Mouse (Mus musculus): ENCODE measurements around the gene H2-DMb2. TPM values are rescaled to one million over a fixed set of nuclear protein-coding genes. Genes with fewer than 3 reads are reported as not detected.
A peak's percentile ranks its signal among the peaks of the same experiment; 100 is the strongest.

The H2-DMb2 gene
- total RNA-seq (2014; fragmentation: Nextera tagmentation) (3.2 and 3.6 TPM in 2 replicates), total RNA-seq (2017) (3.8 and 7.1 TPM in 2 replicates)

GRCm38 (mm10) chr17:34143033-34143432 is at the start of gene H2-DMb2:
Gene H2-DMb2 (plus strand): TSS chr17:34143307.
- peak; percentile 90 for ATAC-seq (replicated peaks; ENCODE audit: poor library complexity, severe bottlenecking)

GRCm38 (mm10) chr17:34094283-34095035 is 48.6 kb upstream of the H2-DMb2 start:
- no peak for ATAC-seq (replicated peaks; ENCODE audit: poor library complexity, severe bottlenecking)

GRCm38 (mm10) chr17:34096497-34097010 is 46.6 kb upstream of the H2-DMb2 start:
- ATAC-seq (replicated peaks; ENCODE audit: poor library complexity, severe bottlenecking) = peak; percentile 21; the same call in 1 of the 2 replicates

- peak; percentile 34 for ATAC-seq (replicated peaks; ENCODE audit: poor library complexity, severe bottlenecking)
Observed at GRCm38 (mm10) chr17:34097272-34097671, 45.8 kb upstream of the H2-DMb2 start.

- no peak for ATAC-seq (replicated peaks; ENCODE audit: poor library complexity, severe bottlenecking)
Observed at GRCm38 (mm10) chr17:34098709-34099479, 44.2 kb upstream of the H2-DMb2 start.

GRCm38 (mm10) chr17:34099531-34099930 is 43.6 kb upstream of the H2-DMb2 start:
- no peak for ATAC-seq (replicated peaks; ENCODE audit: poor library complexity, severe bottlenecking)

- ATAC-seq (replicated peaks; ENCODE audit: poor library complexity, severe bottlenecking) = no peak
Observed at GRCm38 (mm10) chr17:34101185-34101584, 41.9 kb upstream of the H2-DMb2 start.

GRCm38 (mm10) chr17:34101604-34102032 is 41.5 kb upstream of the H2-DMb2 start:
- ATAC-seq (replicated peaks; ENCODE audit: poor library complexity, severe bottlenecking) = peak; percentile 81

GRCm38 (mm10) chr17:34102831-34103230 is 40.3 kb upstream of the H2-DMb2 start:
- ATAC-seq (replicated peaks; ENCODE audit: poor library complexity, severe bottlenecking) = no peak

- ATAC-seq (replicated peaks; ENCODE audit: poor library complexity, severe bottlenecking) = no peak
Observed at GRCm38 (mm10) chr17:34104804-34105203, 38.3 kb upstream of the H2-DMb2 start.

- ATAC-seq (replicated peaks; ENCODE audit: poor library complexity, severe bottlenecking) = no peak
Observed at GRCm38 (mm10) chr17:34106555-34106954, 36.6 kb upstream of the H2-DMb2 start.

GRCm38 (mm10) chr17:34107109-34107867 is 35.8 kb upstream of the H2-DMb2 start:
- no peak for ATAC-seq (replicated peaks; ENCODE audit: poor library complexity, severe bottlenecking)

- ATAC-seq (replicated peaks; ENCODE audit: poor library complexity, severe bottlenecking) = no peak
Observed at GRCm38 (mm10) chr17:34108460-34108859, 34.6 kb upstream of the H2-DMb2 start.

- ATAC-seq (replicated peaks; ENCODE audit: poor library complexity, severe bottlenecking) = peak; percentile 7; the same call in 1 of the 2 replicates
Observed at GRCm38 (mm10) chr17:34109038-34109805, 33.9 kb upstream of the H2-DMb2 start.

GRCm38 (mm10) chr17:34109806-34110195 is 33.3 kb upstream of the H2-DMb2 start:
- 0 out of 2 replicates have a peak, but pooled peaks have one; percentile 9 for ATAC-seq (replicated peaks; ENCODE audit: poor library complexity, severe bottlenecking)

GRCm38 (mm10) chr17:34110309-34110708 is 32.8 kb upstream of the H2-DMb2 start:
- no peak for ATAC-seq (replicated peaks; ENCODE audit: poor library complexity, severe bottlenecking)

- ATAC-seq (replicated peaks; ENCODE audit: poor library complexity, severe bottlenecking) = no peak
Observed at GRCm38 (mm10) chr17:34114114-34114513, 29.0 kb upstream of the H2-DMb2 start.

GRCm38 (mm10) chr17:34116736-34117370 is 26.3 kb upstream of the H2-DMb2 start:
- ATAC-seq (replicated peaks; ENCODE audit: poor library complexity, severe bottlenecking) = 0 out of 2 replicates have a peak, but pooled peaks have one; percentile 9

Measured in granulocyte monocyte progenitor cell, adult 5-6 weeks (primary cell).